Mouse (Mus musculus) hindbrain, embryonic 13.5 days (tissue): Measurements from ENCODE around the gene Fubp1. TPM values are rescaled to one million over a fixed set of nuclear protein-coding genes. Genes with fewer than 3 reads are reported as not detected.

Experiments
- ATAC-seq: fragments of 200-750 bp; cut with Nextera tagmentation; 2 replicates; pipeline ENCODE4 v1.8.0; 2017; ENCODE audit warnings: moderate TSS enrichment; ENCODE audit not compliant: low FRiP score
- H3K27ac ChIP-seq: fragments of 300-500 bp; sonication (generic); 2 replicates; pipeline ENCODE4 v1.5.1; 2015; ENCODE audit warnings: inconsistent platforms, mild to moderate bottlenecking, moderate library complexity
- H3K27me3 ChIP-seq: fragments of 300-500 bp; sonication (generic); 2 replicates; pipeline ENCODE4 v1.6.1; 2015; ENCODE audit warnings: mild to moderate bottlenecking, inconsistent platforms
- H3K36me3 ChIP-seq: fragments of 300-500 bp; sonication (generic); 2 replicates; pipeline ENCODE4 v1.6.1; 2015; ENCODE audit warnings: mild to moderate bottlenecking, inconsistent platforms
- H3K4me1 ChIP-seq: fragments of 300-500 bp; sonication (generic); replicated peaks from 2 replicates; pipeline ENCODE4 v1.6.1; 2015; ENCODE audit warnings: inconsistent platforms
- H3K4me2 ChIP-seq: fragments of 300-500 bp; sonication (generic); 2 replicates; pipeline ENCODE4 v1.6.1; 2015; ENCODE audit warnings: inconsistent platforms, mild to moderate bottlenecking, moderate library complexity
- H3K4me3 ChIP-seq: fragments of 300-500 bp; sonication (generic); 2 replicates; pipeline ENCODE4 v1.5.1; 2015; ENCODE audit warnings: mild to moderate bottlenecking, inconsistent platforms
- H3K9ac ChIP-seq: fragments of 300-500 bp; sonication (generic); 2 replicates; pipeline ENCODE4 v1.6.1; 2015; ENCODE audit warnings: mild to moderate bottlenecking, inconsistent platforms
- H3K9me3 ChIP-seq: fragments of 300-500 bp; sonication (generic); 2 replicates; pipeline ENCODE4 v1.6.1; 2016; ENCODE audit warnings: inconsistent platforms
- WGBS: fragments of 180-500 bp; shearing (Covaris S2); methylation state at CpG from one replicate; pipeline ENCODE4 v1.1.7; 2015; 5-methylcytosine and 5-hydroxymethylcytosine counted together
- polyA plus RNA-seq: library from polyadenylated mRNA; unstranded; fragments of >200 nt; fragmentation: Nextera tagmentation; extraction: Ambion mirVana; gene quantifications from 2 replicates; pipeline ENCODE4 v1.2.1, GENCODE M21; 2015

Fubp1 gene
- polyA plus RNA-seq, 1 experiment from 2014 or later, result 299 TPM

- Histone ChIP-seq H3K4me1 (peaks cover 2% of the 10 kb centered on the region), H3K36me3 (no peaks in the 10 kb centered on the region), H3K9ac (no peak overlapping the region), H3K27ac (no peak overlapping the region), H3K4me3 (no peak overlapping the region), H3K9me3 (0 out of 2 replicates have a peak, but pooled peaks cover 7% of the 10 kb centered on the region), H3K4me2 (no peak overlapping the region), H3K27me3 (no peaks in the 10 kb centered on the region)
- WGBS, result 89% methylated on average over 7 of the region's 7 CpGs
- no peak for ATAC-seq
Observed at GRCm38 (mm10) chr3:152172322-152172935, 37.8 kb upstream of the Fubp1 start.

- ATAC-seq, result no peak
- no peak overlapping the region for H3K27ac ChIP-seq
- H3K9ac ChIP-seq, result no peak overlapping the region
- WGBS, result 90% methylated on average over 4 of the region's 4 CpGs
- no peak overlapping the region for H3K4me3 ChIP-seq
- H3K36me3 ChIP-seq, result peaks cover 13% of the 10 kb centered on the region
- no peak overlapping the region for H3K4me2 ChIP-seq
- no peaks in the 10 kb centered on the region for H3K4me1 ChIP-seq
- H3K27me3 ChIP-seq, result no peaks in the 10 kb centered on the region
- H3K9me3 ChIP-seq, result no peaks in the 10 kb centered on the region
Observed at GRCm38 (mm10) chr3:152178816-152179215, 31.4 kb upstream of the Fubp1 start.

GRCm38 (mm10) chr3:152179285-152179684 is 30.9 kb upstream of the Fubp1 start:
- Histone ChIP-seq H3K27me3 (no peaks in the 10 kb centered on the region), H3K4me2 (no peak overlapping the region), H3K4me1 (no peaks in the 10 kb centered on the region), H3K9me3 (no peaks in the 10 kb centered on the region), H3K4me3 (no peak overlapping the region), H3K27ac (no peak overlapping the region), H3K9ac (no peak overlapping the region), H3K36me3 (peaks cover 13% of the 10 kb centered on the region)
- ATAC-seq, result no peak
- WGBS, result 43% methylated on average over 1 of the region's 1 CpGs

GRCm38 (mm10) chr3:152180624-152181023 is 29.6 kb upstream of the Fubp1 start:
- no peak overlapping the region for H3K4me2 ChIP-seq
- H3K27me3 ChIP-seq, result no peaks in the 10 kb centered on the region
- no peaks in the 10 kb centered on the region for H3K4me1 ChIP-seq
- H3K9ac ChIP-seq, result no peak overlapping the region
- no peak overlapping the region for H3K27ac ChIP-seq
- ATAC-seq, result no peak
- H3K36me3 ChIP-seq, result peaks cover 22% of the 10 kb centered on the region
- no peak overlapping the region for H3K4me3 ChIP-seq
- WGBS, result 92% methylated on average over 4 of the region's 4 CpGs
- H3K9me3 ChIP-seq, result no peaks in the 10 kb centered on the region

GRCm38 (mm10) chr3:152183522-152183921 is 26.7 kb upstream of the Fubp1 start:
- H3K27ac ChIP-seq, result no peak overlapping the region
- H3K4me1 ChIP-seq, result no peaks in the 10 kb centered on the region
- no peak overlapping the region for H3K4me2 ChIP-seq
- H3K9ac ChIP-seq, result no peak overlapping the region
- no peak for ATAC-seq
- H3K36me3 ChIP-seq, result peaks cover 29% of the 10 kb centered on the region
- no peaks in the 10 kb centered on the region for H3K9me3 ChIP-seq
- no peak overlapping the region for H3K4me3 ChIP-seq
- H3K27me3 ChIP-seq, result no peaks in the 10 kb centered on the region
- WGBS, result 55% methylated on average over 9 of the region's 9 CpGs

- no peak overlapping the region for H3K27ac ChIP-seq
- no peak overlapping the region for H3K9ac ChIP-seq
- peaks cover 7% of the 10 kb centered on the region for H3K4me1 ChIP-seq
- H3K36me3 ChIP-seq, result peaks cover 27% of the 10 kb centered on the region
- ATAC-seq, result no peak
- 95% methylated on average over 6 of the region's 6 CpGs for WGBS
- no peaks in the 10 kb centered on the region for H3K27me3 ChIP-seq
- H3K9me3 ChIP-seq, result no peaks in the 10 kb centered on the region
- no peak overlapping the region for H3K4me3 ChIP-seq
- no peak overlapping the region for H3K4me2 ChIP-seq
Observed at GRCm38 (mm10) chr3:152186106-152186505, 24.1 kb upstream of the Fubp1 start.

GRCm38 (mm10) chr3:152189306-152189705 is 20.9 kb upstream of the Fubp1 start:
- Histone ChIP-seq H3K9me3 (no peaks in the 10 kb centered on the region), H3K9ac (no peak overlapping the region), H3K4me3 (no peak overlapping the region), H3K27ac (no peak overlapping the region), H3K27me3 (no peaks in the 10 kb centered on the region), H3K36me3 (peaks cover 17% of the 10 kb centered on the region), H3K4me1 (peaks cover 20% of the 10 kb centered on the region), H3K4me2 (no peak overlapping the region)
- ATAC-seq, result no peak
- 79% methylated on average over 4 of the region's 4 CpGs for WGBS

GRCm38 (mm10) chr3:152190679-152191477 is 19.3 kb upstream of the Fubp1 start:
- no peak for ATAC-seq
- 83% methylated on average over 9 of the region's 9 CpGs for WGBS
- Histone ChIP-seq H3K36me3 (peaks cover 5% of the 10 kb centered on the region; the same call in 1 of the 2 replicates), H3K9ac (0 out of 2 replicates have a peak overlapping the region, but pooled peaks have one; percentile 39), H3K4me3 (peak overlapping the region; percentile 23; the same call in 1 of the 2 replicates), H3K4me2 (peak overlapping the region; percentile 45), H3K9me3 (no peaks in the 10 kb centered on the region), H3K4me1 (peaks cover 20% of the 10 kb centered on the region), H3K27ac (no peak overlapping the region), H3K27me3 (no peaks in the 10 kb centered on the region)

- WGBS, result 44% methylated on average over 6 of the region's 6 CpGs
- H3K27ac ChIP-seq, result 0 out of 2 replicates have a peak overlapping the region, but pooled peaks have one; percentile 3
- ATAC-seq, result 0 out of 2 replicates have a peak, but pooled peaks have one; percentile 4
- no peaks in the 10 kb centered on the region for H3K36me3 ChIP-seq
- H3K9me3 ChIP-seq, result no peaks in the 10 kb centered on the region
- no peaks in the 10 kb centered on the region for H3K27me3 ChIP-seq
- H3K4me1 ChIP-seq, result peaks cover 20% of the 10 kb centered on the region
- H3K4me3 ChIP-seq, result peak overlapping the region; percentile 36
- H3K4me2 ChIP-seq, result peak overlapping the region; percentile 57
- H3K9ac ChIP-seq, result peak overlapping the region; percentile 61
Observed at GRCm38 (mm10) chr3:152191791-152192237, 18.4 kb upstream of the Fubp1 start.

GRCm38 (mm10) chr3:152192238-152192931 is 17.8 kb upstream of the Fubp1 start:
- peak overlapping the region; percentile 36 for H3K4me3 ChIP-seq
- no peaks in the 10 kb centered on the region for H3K27me3 ChIP-seq
- H3K9ac ChIP-seq, result peak overlapping the region; percentile 61
- H3K36me3 ChIP-seq, result no peaks in the 10 kb centered on the region
- H3K4me2 ChIP-seq, result peak overlapping the region; percentile 57
- ATAC-seq, result no peak
- H3K27ac ChIP-seq, result 0 out of 2 replicates have a peak overlapping the region, but pooled peaks have one; percentile 3
- H3K4me1 ChIP-seq, result peaks cover 20% of the 10 kb centered on the region
- H3K9me3 ChIP-seq, result no peaks in the 10 kb centered on the region
- 43% methylated on average over 10 of the region's 11 CpGs for WGBS

GRCm38 (mm10) chr3:152193177-152193576 is 17.0 kb upstream of the Fubp1 start:
- Histone ChIP-seq H3K27me3 (no peaks in the 10 kb centered on the region), H3K4me3 (peak overlapping the region; percentile 52), H3K4me1 (peaks cover 20% of the 10 kb centered on the region), H3K27ac (peak overlapping the region; percentile 87), H3K9me3 (no peaks in the 10 kb centered on the region), H3K36me3 (no peaks in the 10 kb centered on the region), H3K9ac (peak overlapping the region; percentile 73), H3K4me2 (peak overlapping the region; percentile 55)
- no peak for ATAC-seq
- 21% methylated on average over 7 of the region's 7 CpGs for WGBS

GRCm38 (mm10) chr3:152193635-152194097 is 16.6 kb upstream of the Fubp1 start:
- WGBS, result 3% methylated on average over 17 of the region's 17 CpGs
- Histone ChIP-seq H3K9me3 (no peaks in the 10 kb centered on the region), H3K4me3 (peak overlapping the region; percentile 52), H3K36me3 (no peaks in the 10 kb centered on the region), H3K27ac (peak overlapping the region; percentile 87), H3K27me3 (no peaks in the 10 kb centered on the region), H3K4me2 (peak overlapping the region; percentile 55), H3K4me1 (peaks cover 20% of the 10 kb centered on the region), H3K9ac (peak overlapping the region; percentile 73)
- ATAC-seq, result peak; percentile 99
